Mouse (Mus musculus): Measurements from ENCODE around the gene Tbk1. TPM values are rescaled to one million over a fixed set of nuclear protein-coding genes. Genes with fewer than 3 reads are reported as not detected.

The Tbk1 gene
- polyA plus RNA-seq, 1 experiment: 0.18 TPM

GRCm38 (mm10) chr10:121498481-121498904 lies 88.1 kb downstream of the Tbk1 start:
- no peak overlapping the region for H3K4me3 ChIP-seq (replicated peaks)
- no peaks in the 10 kb centered on the region for H3K9me3 ChIP-seq (ENCODE audit: control insufficient read depth, low read length)
- TF ChIP-seq GATA1 (IDR thresholded peaks at IDR 0.05; ENCODE audit: low read length): no peak
- TF ChIP-seq TAL1 (IDR thresholded peaks at IDR 0.05; ENCODE audit: low read length): no peak
- H3K27me3 ChIP-seq (ENCODE audit: control insufficient read depth): no peaks in the 10 kb centered on the region
- H3K36me3 ChIP-seq (ENCODE audit: control insufficient read depth): no peaks in the 10 kb centered on the region
- peaks cover 17% of the 10 kb centered on the region for H3K4me1 ChIP-seq (ENCODE audit: control insufficient read depth)

- peaks cover 22% of the 10 kb centered on the region for H3K4me1 ChIP-seq (ENCODE audit: control insufficient read depth)
- no peaks in the 10 kb centered on the region for H3K9me3 ChIP-seq (ENCODE audit: control insufficient read depth, low read length)
- H3K4me3 ChIP-seq (replicated peaks): no peak overlapping the region
- no peaks in the 10 kb centered on the region for H3K36me3 ChIP-seq (ENCODE audit: control insufficient read depth)
- H3K27me3 ChIP-seq (ENCODE audit: control insufficient read depth): no peaks in the 10 kb centered on the region
- TF ChIP-seq TAL1 (IDR thresholded peaks at IDR 0.05; ENCODE audit: low read length) (no peak), GATA1 (IDR thresholded peaks at IDR 0.05; ENCODE audit: low read length) (no peak)
Observed at GRCm38 (mm10) chr10:121497968-121498367, 88.6 kb downstream of the Tbk1 start.

GRCm38 (mm10) chr10:121496616-121497015 lies 90.0 kb downstream of the Tbk1 start:
- Histone ChIP-seq H3K9me3 (ENCODE audit: control insufficient read depth, low read length) (no peaks in the 10 kb centered on the region), H3K4me1 (ENCODE audit: control insufficient read depth) (peaks cover 32% of the 10 kb centered on the region), H3K27me3 (ENCODE audit: control insufficient read depth) (no peaks in the 10 kb centered on the region), H3K36me3 (ENCODE audit: control insufficient read depth) (no peaks in the 10 kb centered on the region), H3K4me3 (replicated peaks) (no peak overlapping the region)
- TF ChIP-seq GATA1 (IDR thresholded peaks at IDR 0.05; ENCODE audit: low read length): no peak
- no peak for TF ChIP-seq TAL1 (IDR thresholded peaks at IDR 0.05; ENCODE audit: low read length)

Other genes starting within 250 kb of the Tbk1 start
- not detected in 2 replicates for gene Tbc1d30, start 235.5 kb downstream of the Tbk1 start, polyA plus RNA-seq (2012)
- gene Gns, start 221.7 kb downstream of the Tbk1 start, polyA plus RNA-seq (2012): 0.21 and 0.28 TPM in 2 replicates
- 0.06 and 0.07 TPM in 2 replicates for gene Rassf3, start 110.4 kb downstream of the Tbk1 start, polyA plus RNA-seq (2012)
- gene Xpot, start 39.5 kb upstream of the Tbk1 start, polyA plus RNA-seq (2012): 0.26 and 1.7 TPM in 2 replicates
- gene D930020B18Rik, start 54.8 kb upstream of the Tbk1 start, polyA plus RNA-seq (2012): not detected in 2 replicates
- 0.04 and 0.17 TPM in 2 replicates for gene BC048403, start 153.2 kb upstream of the Tbk1 start, polyA plus RNA-seq (2012)